Mouse (Mus musculus) CH12.LX (cell line): Measurements from ENCODE around the gene Slc24a3.

Experiments
- CTCF ChIP-seq, 2 experiments: IDR thresholded peaks in 1 of 2; conservative IDR thresholded peaks in 1 of 2; 2 replicates each; pipeline ENCODE4 v1.5.1; 2011 to 2012; ENCODE audit warnings: low read depth in 2 of 2, low read length in 2 of 2, improper control_type of control experiment in 1 of 2, inconsistent platforms in 1 of 2, mild to moderate bottlenecking in 1 of 2, moderate library complexity in 1 of 2
- E2F4 ChIP-seq: IDR thresholded peaks from 2 replicates; pipeline ENCODE4 v1.6.1; 2011; ENCODE audit warnings: low read depth, low read length, improper control_type of control experiment; ENCODE audit not compliant: insufficient replicate concordance
- ETS1 ChIP-seq: conservative IDR thresholded peaks from 2 replicates; pipeline ENCODE4 v1.6.1; 2012; ENCODE audit warnings: low read depth, mild to moderate bottlenecking, inconsistent platforms, low read length, improper control_type of control experiment, moderate library complexity
- JUND ChIP-seq: conservative IDR thresholded peaks from 2 replicates; pipeline ENCODE4 v1.6.1; 2011; ENCODE audit warnings: low read depth, low read length, improper control_type of control experiment
- KAT2A ChIP-seq: IDR thresholded peaks from 2 replicates; pipeline ENCODE4 v1.6.1; 2012; ENCODE audit warnings: low read length, improper control_type of control experiment, inconsistent platforms; ENCODE audit not compliant: insufficient replicate concordance
- POLR2A ChIP-seq: IDR thresholded peaks from 2 replicates; pipeline ENCODE4 v1.6.1; 2011; ENCODE audit warnings: low read depth, mild to moderate bottlenecking, improper control_type of control experiment, low read length
- USF1 ChIP-seq: IDR thresholded peaks from 2 replicates; pipeline ENCODE4 v1.6.1; 2014; ENCODE audit warnings: low read depth, mild to moderate bottlenecking, inconsistent platforms, low read length, improper control_type of control experiment
- USF2 ChIP-seq: conservative IDR thresholded peaks from 2 replicates; pipeline ENCODE4 v1.6.1; 2011; ENCODE audit warnings: low read depth, low read length, improper control_type of control experiment
- ZMIZ1 ChIP-seq: IDR thresholded peaks from 2 replicates; pipeline ENCODE4 v1.6.1; 2012; ENCODE audit warnings: low read depth, mild to moderate bottlenecking, inconsistent platforms, low read length, improper control_type of control experiment
- ZNF384 ChIP-seq: IDR thresholded peaks from 2 replicates; pipeline ENCODE4 v1.6.1; 2012; ENCODE audit warnings: low read depth, low read length, improper control_type of control experiment, inconsistent platforms

- TF ChIP-seq CTCF (conservative IDR thresholded peaks at IDR 0.05 in 1 of 2, IDR thresholded peaks at IDR 0.05 in 1 of 2; ENCODE audit: low read depth in 2 of 2, low read length in 2 of 2) (no peak), E2F4 (no peak), ETS1 (no peak), USF1 (no peak), USF2 (no peak), JUND (no peak), POLR2A (no peak), KAT2A (no peak), ZNF384 (no peak), ZMIZ1 (no peak)
These were observed 49.9 kb downstream of the Slc24a3 start for GRCm38 (mm10) chr2:145217422-145217821.
